Mouse (Mus musculus) midbrain, postnatal 0 days (tissue): ENCODE data around the gene Sufu. TPM values are rescaled to one million over a fixed set of nuclear protein-coding genes. Genes with fewer than 3 reads are reported as not detected.

Experiments used
- ATAC-seq: fragments of 200-750 bp; cut with Nextera tagmentation; 2 replicates; pipeline ENCODE4 v1.8.0; 2017; ENCODE audit warnings: moderate number of reproducible peaks, mild to moderate bottlenecking, moderate TSS enrichment, moderate library complexity; ENCODE audit not compliant: low FRiP score
- DNase-seq: peaks from one replicate; pipeline ENCODE4 v3.0.0-alpha.2; 2015; ENCODE audit warnings: low spot score
- H3K27ac ChIP-seq: fragments of 300-500 bp; sonication (generic); 2 replicates; pipeline ENCODE4 v1.5.1; 2014; ENCODE audit warnings: low read depth, mild to moderate bottlenecking, low read length, mixed read lengths
- H3K27me3 ChIP-seq: fragments of 300-500 bp; sonication (generic); 2 replicates; pipeline ENCODE4 v1.6.1; 2014; ENCODE audit warnings: low read length, control low read depth, mixed read lengths; ENCODE audit not compliant: insufficient read depth
- H3K36me3 ChIP-seq: fragments of 300-500 bp; sonication (generic); 2 replicates; pipeline ENCODE4 v1.6.1; 2014; ENCODE audit warnings: low read length, control low read depth, mixed read lengths; ENCODE audit not compliant: insufficient read depth
- H3K4me1 ChIP-seq: fragments of 300-500 bp; sonication (generic); 2 replicates; pipeline ENCODE4 v1.6.1; 2014; ENCODE audit warnings: mild to moderate bottlenecking, control low read depth, antibody characterized with exemption, low read length, mixed read lengths; ENCODE audit not compliant: insufficient read depth
- H3K4me2 ChIP-seq: fragments of 300-500 bp; sonication (generic); 2 replicates; pipeline ENCODE4 v1.6.1; 2014; ENCODE audit warnings: low read depth, mild to moderate bottlenecking, low read length, mixed read lengths; ENCODE audit not compliant: poor library complexity, severe bottlenecking
- H3K4me3 ChIP-seq: fragments of 300-500 bp; sonication (generic); 2 replicates; pipeline ENCODE4 v1.5.1; 2014; ENCODE audit warnings: low read depth, mild to moderate bottlenecking, low read length, moderate library complexity
- H3K9ac ChIP-seq: fragments of 300-500 bp; sonication (generic); replicated peaks from 2 replicates; pipeline ENCODE4 v1.6.1; 2014; ENCODE audit warnings: mild to moderate bottlenecking, low read length, moderate library complexity, mixed read lengths; ENCODE audit not compliant: poor library complexity, severe bottlenecking
- H3K9me3 ChIP-seq: fragments of 300-500 bp; sonication (generic); 2 replicates; pipeline ENCODE4 v1.6.1; 2016; ENCODE audit warnings: low read length, control low read depth
- CTCF ChIP-seq: IDR thresholded peaks from 2 replicates; pipeline ENCODE4 v1.5.1; 2016; ENCODE audit warnings: antibody characterized with exemption, mild to moderate bottlenecking
- WGBS: fragments of 180-500 bp; shearing (Covaris S2); extraction: QIAGEN DNeasy Blood & Tissue Kit; methylation state at CpG from one replicate; pipeline ENCODE4 v1.1.7; 2014; 5-methylcytosine and 5-hydroxymethylcytosine counted together
- polyA plus RNA-seq: library from polyadenylated mRNA; unstranded; fragments of >200 nt; fragmentation: Nextera tagmentation; extraction: Ambion mirVana; gene quantifications from 2 replicates; pipeline ENCODE4 v1.2.1, GENCODE M21; 2015
- total RNA-seq: library from RNA; depleted of rRNA; stranded (reverse); fragments of >200 nt; gene quantifications from 2 replicates; pipeline ENCODE4 v1.2.3, GENCODE M21; 2014

The Sufu gene
- total and polyA plus RNA-seq, 2 experiments from 2014 or later: 11.5 to 13.2 TPM

GRCm38 (mm10) chr19:46504085-46504552 is 107.4 kb downstream of the Sufu start:
- no peak for ATAC-seq
- Histone ChIP-seq H3K9me3 (no peaks in the 10 kb centered on the region), H3K4me1 (peaks cover 35% of the 10 kb centered on the region), H3K4me3 (peak overlapping the region; percentile 99), H3K4me2 (peak overlapping the region; percentile 98), H3K9ac (peak overlapping the region; percentile 97), H3K27me3 (no peaks in the 10 kb centered on the region), H3K27ac (peak overlapping the region; percentile 100), H3K36me3 (no peaks in the 10 kb centered on the region; the same call in 1 of the 2 replicates)
- no peak for DNase-seq
- peak; percentile 42 for TF ChIP-seq CTCF
- WGBS: 0% methylated on average over 4 of the region's 4 CpGs

DNA sequence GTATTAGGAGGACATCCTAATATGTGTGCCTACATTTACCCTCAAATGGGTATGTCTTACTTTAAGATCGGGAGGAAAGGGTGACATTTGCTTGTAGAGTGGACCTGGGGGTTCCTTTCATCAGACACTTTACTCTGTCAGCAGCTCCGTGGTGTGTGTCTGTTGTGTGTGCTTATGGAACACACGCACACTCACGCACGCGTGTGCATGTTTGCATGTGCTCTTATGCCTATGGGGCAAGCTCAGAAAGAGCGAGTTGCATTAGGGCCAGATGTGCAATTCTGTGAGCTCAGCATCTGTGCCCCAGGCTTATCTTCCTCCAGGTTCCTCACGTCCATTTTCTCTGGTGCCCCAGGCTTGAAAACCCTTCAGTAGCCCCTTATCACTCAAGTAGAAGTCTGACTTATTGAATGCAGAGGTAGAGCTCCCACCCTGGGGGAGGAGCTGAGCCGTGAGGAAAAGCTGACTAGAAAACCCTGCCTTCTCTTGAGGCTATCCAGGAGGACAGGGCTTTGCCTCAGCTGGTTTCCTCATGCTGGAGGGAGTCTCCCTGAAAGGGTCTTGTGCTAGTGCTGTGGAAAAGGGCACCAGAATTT is 108.2 kb downstream of the Sufu start:
- Histone ChIP-seq H3K4me2 (peak overlapping the region; percentile 98), H3K9ac (peak overlapping the region; percentile 97), H3K4me1 (peaks cover 36% of the 10 kb centered on the region), H3K27me3 (no peaks in the 10 kb centered on the region), H3K27ac (peak overlapping the region; percentile 100; the same call in 1 of the 2 replicates), H3K36me3 (no peaks in the 10 kb centered on the region; the same call in 1 of the 2 replicates), H3K4me3 (peak overlapping the region; percentile 99), H3K9me3 (no peaks in the 10 kb centered on the region)
- DNase-seq (no peak), ATAC-seq (no peak)
- WGBS: 27% methylated on average over 9 of the region's 9 CpGs
- TF ChIP-seq CTCF: no peak

DNA sequence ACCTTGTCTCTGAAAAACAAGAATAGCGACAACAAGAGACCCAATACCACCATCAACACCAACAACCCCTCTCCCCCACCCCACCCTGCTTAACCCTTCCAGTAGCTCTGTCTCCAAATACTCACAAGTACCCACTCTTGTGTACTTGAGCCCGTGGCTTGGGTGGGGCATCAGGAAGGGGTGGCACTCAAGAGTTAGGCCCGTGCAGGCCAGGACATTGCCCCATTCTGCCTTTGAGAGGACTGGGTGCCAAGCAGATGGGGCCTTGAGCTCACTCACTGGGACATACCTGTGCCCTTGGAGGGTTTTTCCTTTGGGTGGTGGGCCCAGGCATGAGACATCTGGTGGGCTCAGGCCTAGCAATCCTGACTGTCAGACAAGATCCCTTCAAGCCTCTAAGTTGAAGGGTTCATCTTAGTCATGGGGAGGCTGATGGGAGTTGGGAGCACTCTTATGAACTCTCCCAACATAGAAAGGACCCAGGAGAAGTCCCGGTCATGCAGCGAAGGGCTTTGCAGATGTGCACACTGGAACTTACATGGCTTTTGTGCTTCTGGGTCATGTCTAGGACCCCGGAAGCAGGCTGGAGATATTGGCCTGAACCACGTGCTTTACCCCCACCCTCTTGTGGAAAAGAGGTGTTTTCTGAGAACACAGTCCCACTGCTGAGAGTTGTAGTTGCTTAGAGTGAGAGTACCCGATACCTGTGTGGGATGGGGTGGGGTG is 109.1 kb downstream of the Sufu start:
- H3K4me3 ChIP-seq: peak overlapping the region; percentile 99; the same call in 1 of the 2 replicates
- no peak for ATAC-seq
- no peak for DNase-seq
- no peak overlapping the region for H3K27ac ChIP-seq
- TF ChIP-seq CTCF: no peak
- 56% methylated on average over 8 of the region's 8 CpGs for WGBS
- peaks cover 36% of the 10 kb centered on the region for H3K4me1 ChIP-seq
- no peaks in the 10 kb centered on the region; the same call in 1 of the 2 replicates for H3K36me3 ChIP-seq
- H3K9me3 ChIP-seq: no peaks in the 10 kb centered on the region
- H3K27me3 ChIP-seq: no peaks in the 10 kb centered on the region
- H3K9ac ChIP-seq: peak overlapping the region; percentile 97; the same call in 1 of the 2 replicates
- H3K4me2 ChIP-seq: peak overlapping the region; percentile 98

DNA sequence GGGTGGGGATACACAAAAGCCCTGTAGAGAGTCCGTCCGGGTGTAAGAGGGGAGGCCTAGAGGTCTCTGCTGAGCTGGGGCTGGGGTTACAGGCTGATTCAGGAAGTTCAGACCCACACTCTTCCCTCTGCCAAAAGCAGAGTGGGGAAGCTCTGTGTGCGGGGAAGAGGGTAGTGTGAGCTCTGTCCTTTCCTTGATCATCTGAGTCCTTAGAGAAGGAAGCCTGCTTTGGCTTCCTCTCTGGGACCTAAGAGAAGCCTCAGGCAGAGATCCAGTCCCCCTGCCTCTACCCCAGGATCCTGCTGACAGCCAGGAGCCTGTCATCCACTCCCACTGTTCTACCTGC is 109.6 kb downstream of the Sufu start:
- Histone ChIP-seq H3K4me3 (peak overlapping the region; percentile 99; the same call in 1 of the 2 replicates), H3K4me1 (peaks cover 36% of the 10 kb centered on the region), H3K9ac (peak overlapping the region; percentile 29; the same call in 1 of the 2 replicates), H3K9me3 (no peaks in the 10 kb centered on the region), H3K27ac (peak overlapping the region; percentile 63), H3K36me3 (no peaks in the 10 kb centered on the region; the same call in 1 of the 2 replicates), H3K27me3 (no peaks in the 10 kb centered on the region), H3K4me2 (peak overlapping the region; percentile 98)
- 24% methylated on average over 3 of the region's 3 CpGs for WGBS
- ATAC-seq (no peak), DNase-seq (no peak)
- TF ChIP-seq CTCF: no peak

DNA sequence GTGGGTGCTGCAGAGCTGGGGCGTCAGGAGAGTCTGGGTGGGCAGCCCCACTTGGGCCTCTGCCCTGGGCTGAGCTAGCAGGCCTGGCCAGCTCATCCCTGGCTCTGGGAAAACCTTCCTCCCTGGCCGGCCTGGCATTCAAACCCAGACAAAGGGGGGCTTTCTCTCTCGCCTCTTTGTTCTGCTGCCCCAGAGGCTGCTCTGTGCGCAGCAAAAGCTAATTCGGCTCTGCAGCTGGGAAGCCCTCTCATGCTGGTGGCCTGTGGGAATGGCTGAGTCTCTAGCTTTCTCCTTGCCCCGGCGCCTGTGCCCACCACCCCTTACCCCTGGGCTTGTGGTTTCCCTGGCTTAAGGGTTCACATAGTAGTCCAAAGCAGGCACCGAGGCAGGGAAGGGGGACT is 110.5 kb downstream of the Sufu start:
- 0 out of 2 replicates have a peak, but pooled peaks have one; percentile 3 for TF ChIP-seq CTCF
- H3K4me1 ChIP-seq: peaks cover 36% of the 10 kb centered on the region
- ATAC-seq (peak; percentile 4; the same call in 1 of the 2 replicates), DNase-seq (peak; percentile 65)
- H3K9me3 ChIP-seq: no peaks in the 10 kb centered on the region
- 15% methylated on average over 8 of the region's 8 CpGs for WGBS
- H3K36me3 ChIP-seq: peaks cover 2% of the 10 kb centered on the region
- peak overlapping the region; percentile 50 for H3K9ac ChIP-seq
- peak overlapping the region; percentile 63 for H3K27ac ChIP-seq
- peak overlapping the region; percentile 98 for H3K4me2 ChIP-seq
- H3K27me3 ChIP-seq: no peaks in the 10 kb centered on the region
- peak overlapping the region; percentile 15 for H3K4me3 ChIP-seq

GRCm38 (mm10) chr19:46507806-46508205 is 111.1 kb downstream of the Sufu start:
- Histone ChIP-seq H3K9ac (no peak overlapping the region), H3K27ac (peak overlapping the region; percentile 63; the same call in 1 of the 2 replicates), H3K9me3 (no peaks in the 10 kb centered on the region), H3K4me3 (no peak overlapping the region), H3K36me3 (peaks cover 7% of the 10 kb centered on the region), H3K4me1 (peaks cover 36% of the 10 kb centered on the region), H3K4me2 (no peak overlapping the region; the same call in 1 of the 2 replicates), H3K27me3 (no peaks in the 10 kb centered on the region)
- no peak for DNase-seq
- ATAC-seq: no peak
- WGBS: 77% methylated on average over 1 of the region's 1 CpGs
- TF ChIP-seq CTCF: no peak
